Mouse (Mus musculus) kidney, postnatal 36 days (tissue): ENCODE measurements at regions not wholly inside any gene's neighbourhood (a gene's known extent, or its start where the extent isn't known, plus 50 kb on each side); places are given as distances from the start of the nearest gene placed in this dataset.

Experiments used
- DNase-seq, 2 experiments: peaks; one replicate each; pipeline ENCODE4 v3.0.0; 2021 to 2022; ENCODE audit warnings: mixed read lengths in 2 of 2

DNA sequence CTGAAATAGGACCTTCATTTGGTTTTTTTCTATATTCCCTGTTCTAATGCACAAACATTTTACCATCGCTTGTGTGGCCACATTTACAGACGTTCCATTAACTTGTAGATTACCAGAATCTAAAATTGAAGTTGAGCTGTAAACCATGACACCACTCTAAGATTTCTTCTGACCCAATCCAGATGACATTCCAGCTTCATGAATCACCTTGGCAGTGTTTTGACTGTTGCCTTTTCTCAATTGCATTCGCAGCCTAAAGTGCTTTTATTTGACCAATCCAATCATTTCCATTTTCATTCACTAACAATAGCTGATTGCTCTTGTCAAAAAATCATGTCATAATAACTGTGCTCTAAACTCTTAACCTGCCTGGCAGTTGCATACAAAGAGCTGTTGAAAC, 144.8 kb downstream of the Mdfic start:
- no peak for DNase-seq

DNA sequence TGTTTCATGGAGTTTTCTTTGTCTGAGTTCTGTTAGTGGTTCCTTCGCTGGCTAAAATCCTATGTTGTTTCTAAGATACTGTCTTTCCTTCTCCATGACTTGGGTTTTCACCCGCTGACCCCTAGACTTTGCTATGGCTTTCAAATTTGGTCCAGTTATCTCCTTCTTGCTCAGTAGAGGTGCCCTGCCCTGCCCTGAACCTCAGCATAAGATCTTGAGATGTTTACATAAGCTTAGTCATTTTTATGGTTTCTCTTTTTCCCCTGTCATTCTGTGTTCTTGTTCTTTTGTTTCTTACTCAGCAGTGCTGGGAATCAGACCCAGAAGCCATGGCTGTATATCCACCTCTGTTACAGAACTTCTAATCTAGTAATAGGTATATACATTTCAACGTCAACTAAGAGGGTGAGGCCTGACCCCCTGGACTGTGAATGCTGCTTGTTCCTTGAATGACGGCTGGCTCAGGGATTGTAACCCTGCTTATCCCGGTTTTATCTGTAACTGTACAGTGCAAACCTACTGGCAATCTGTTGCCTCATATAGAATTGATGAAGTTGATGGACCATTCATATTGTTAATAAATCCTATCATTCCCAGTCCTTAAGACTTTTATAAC, 161.9 kb downstream of the Mdfic start:
- no peak for DNase-seq

DNA sequence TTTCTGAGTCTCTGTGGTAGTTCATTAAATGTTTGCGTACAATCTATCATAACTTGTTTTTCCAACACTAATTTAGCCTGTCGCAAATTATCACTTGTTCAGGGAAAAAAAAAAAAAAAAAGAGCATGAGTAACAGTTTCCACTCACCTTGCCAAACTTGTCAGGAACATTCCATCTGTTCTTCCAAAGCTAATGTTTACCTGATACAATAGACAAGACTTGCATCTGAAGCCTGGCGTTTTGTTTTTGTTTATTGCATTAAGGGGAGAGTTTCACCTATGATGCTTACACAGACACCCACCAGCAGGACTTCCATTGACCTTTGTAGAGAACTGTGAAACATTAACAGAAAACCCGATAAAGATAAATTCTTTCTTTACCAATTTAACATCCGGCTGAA, 172.6 kb downstream of the Mdfic start:
- DNase-seq: no peak

DNA sequence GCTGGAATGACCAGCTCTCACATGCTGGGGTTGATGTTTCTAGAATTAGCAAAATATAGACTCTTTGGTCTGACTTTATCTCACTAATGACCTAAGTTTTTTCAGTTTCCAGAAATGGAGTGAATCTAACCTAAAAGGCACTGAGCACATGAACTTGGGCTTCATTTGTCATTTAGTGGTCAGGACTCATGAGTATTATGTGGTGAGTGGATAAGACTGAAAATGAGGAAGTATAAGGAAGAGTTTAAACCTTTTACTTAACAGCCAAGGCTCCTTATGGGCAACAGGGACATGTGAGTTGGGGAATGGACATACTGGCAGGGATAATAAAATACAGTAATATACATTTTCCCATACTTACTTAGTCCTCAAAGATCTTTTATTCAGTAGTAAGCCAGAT, 180.0 kb downstream of the Mdfic start:
- no peak for DNase-seq

DNA sequence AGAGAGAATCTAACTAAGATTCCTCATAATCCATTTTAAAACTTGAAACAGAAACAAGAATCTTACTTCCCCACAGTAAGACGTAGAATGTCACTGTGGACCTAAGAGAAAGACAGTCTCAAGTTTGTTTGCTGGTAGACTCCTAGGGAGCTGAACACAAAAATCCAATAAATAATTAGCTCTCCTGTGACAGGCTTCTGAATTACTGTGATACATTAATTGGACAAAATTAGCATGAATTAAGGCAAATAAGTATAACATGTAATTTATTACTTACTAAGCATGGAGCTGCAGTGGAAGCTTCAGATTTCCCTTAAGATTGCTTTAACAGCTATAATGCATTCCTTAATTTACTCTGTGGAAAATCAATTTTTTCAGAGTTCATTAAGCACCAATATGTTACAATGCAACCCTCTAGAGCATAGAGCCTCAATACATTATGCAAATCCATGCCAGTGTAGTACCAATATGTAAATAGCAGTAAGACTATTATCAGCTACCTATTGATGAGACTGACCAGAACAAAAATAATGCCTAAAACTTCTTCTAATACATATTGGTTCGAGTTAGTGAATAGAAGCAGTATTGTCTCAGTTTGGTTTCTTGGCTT, 182.3 kb downstream of the Mdfic start:
- no peak for DNase-seq

DNA sequence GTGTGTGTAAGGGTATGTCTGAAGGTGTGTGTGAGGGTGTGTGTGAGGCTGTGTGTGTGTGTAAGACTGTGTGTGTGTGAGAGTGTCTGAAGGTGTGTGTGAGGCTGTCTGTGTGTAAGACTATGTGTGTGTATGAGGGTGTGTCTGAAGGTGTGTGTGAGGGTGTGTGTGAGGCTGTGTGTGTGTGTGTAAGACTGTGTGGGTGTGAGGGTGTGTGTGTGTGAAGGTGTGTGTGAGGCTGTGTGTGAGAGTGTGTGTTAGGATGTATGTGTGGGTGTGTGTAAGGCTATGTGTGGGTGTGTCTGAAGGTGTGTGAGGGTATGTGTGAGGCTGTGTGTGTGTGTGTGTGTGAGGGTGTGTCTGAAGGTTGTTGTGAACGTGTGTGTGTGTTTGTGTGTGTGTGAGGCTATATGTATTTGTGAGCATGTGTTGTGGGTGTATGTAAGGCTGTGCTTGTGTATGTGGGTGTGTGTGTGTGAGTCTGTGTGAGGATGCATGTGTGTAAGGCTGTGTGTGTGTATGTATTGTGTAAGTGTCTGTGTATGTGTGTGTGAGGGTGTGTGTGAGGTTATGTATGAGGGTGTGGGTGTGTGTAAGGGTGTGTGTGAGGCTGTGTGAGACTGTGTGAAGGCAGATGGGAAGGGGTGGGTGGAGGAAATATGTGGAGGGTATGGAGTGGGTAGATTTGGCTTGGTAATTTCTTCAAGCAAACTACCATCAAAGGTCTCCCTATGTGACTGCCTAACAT, 190.1 kb downstream of the Mdfic start:
- no peak for DNase-seq

DNA sequence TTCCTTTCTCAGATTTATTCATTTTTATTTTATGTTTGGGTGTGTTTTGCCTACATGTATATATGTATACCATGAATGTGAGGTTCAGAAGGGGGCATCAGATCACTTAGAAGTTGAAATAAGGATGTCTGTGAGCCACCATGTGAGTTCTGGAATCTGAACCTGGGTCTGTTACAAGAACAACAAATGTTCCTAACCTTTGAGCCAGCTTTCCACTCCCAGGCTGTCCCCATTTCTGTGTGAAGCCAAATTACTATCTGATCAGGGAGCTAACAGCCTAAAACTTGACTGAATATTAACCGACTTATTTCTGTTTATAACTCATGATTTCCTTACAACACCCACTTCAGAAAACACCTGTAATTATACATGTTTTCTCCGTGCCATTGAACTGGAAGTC, 209.2 kb downstream of the Mdfic start:
- no peak for DNase-seq

DNA sequence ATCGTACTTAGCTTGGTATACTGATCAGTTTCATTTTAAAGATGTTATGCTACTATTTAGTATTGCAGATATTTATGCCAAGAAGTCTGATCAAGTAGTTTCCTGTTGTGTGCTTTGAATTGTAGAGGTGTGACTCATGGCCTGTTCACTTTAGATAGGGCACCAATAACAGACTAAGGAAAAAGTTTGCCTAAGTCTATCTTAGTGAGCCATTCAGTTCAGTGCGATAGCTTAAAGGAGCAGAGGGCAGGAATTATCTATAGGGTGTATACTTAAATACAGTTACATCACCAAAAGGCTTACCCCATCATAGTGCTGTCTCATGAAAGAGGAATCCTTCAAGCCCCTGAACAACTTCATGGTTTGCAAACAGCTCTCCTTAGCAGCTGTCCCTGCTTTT, 229.8 kb downstream of the Mdfic start:
- no peak for DNase-seq

DNA sequence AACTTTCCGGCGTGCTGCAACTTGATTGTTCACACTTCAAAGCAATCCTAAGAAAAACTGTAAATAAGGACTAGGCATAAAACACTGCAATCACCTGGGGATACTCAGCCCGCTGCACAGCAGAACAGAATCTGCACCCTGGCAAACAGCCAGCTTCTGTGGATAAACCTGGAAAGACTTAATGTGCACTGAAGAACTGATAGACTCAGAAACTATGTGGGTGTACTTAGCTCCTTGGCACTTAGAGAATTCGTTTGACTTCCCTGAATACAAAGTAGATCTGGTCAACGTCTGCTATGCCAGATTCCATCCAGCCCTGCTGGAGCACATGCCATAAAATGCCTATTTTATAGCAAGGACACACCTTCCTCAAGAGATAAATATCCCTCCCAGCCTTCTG, 266.9 kb downstream of the Mdfic start:
- DNase-seq: peak; percentile 1 to 33
